Mouse (Mus musculus): ENCODE data around the gene Igfbp6. TPM values are rescaled to one million over a fixed set of nuclear protein-coding genes. Genes with fewer than 3 reads are reported as not detected.
"Not testable (repeated sequence)": the region's sequence is repeated elsewhere in the genome, so short reads cannot be mapped to it uniquely, and the experiment has no call there.

The Igfbp6 gene
- polyA plus RNA-seq, 1 experiment from 2014 or later, result 7.5 TPM

GRCm38 (mm10) chr15:102136129-102136758, 7.9 kb upstream of the Igfbp6 start, which contains the start of gene Spryd3:
Spryd3 (minus strand) TSS chr15:102136234.
- DNase-seq (ENCODE audit: low spot score), result peak; percentile 97

GRCm38 (mm10) chr15:102141120-102141519, 3.0 kb upstream of the Igfbp6 start:
- no peak for DNase-seq (ENCODE audit: low spot score)

- DNase-seq (ENCODE audit: low spot score), result no peak
Measured at GRCm38 (mm10) chr15:102142914-102143912, 949 bp upstream of the Igfbp6 start.

- no peak for DNase-seq (ENCODE audit: low spot score)
Measured at GRCm38 (mm10) chr15:102144726-102145125, 564 bp downstream of the Igfbp6 start.

GRCm38 (mm10) chr15:102145330-102145729, 1.2 kb downstream of the Igfbp6 start:
- DNase-seq (ENCODE audit: low spot score), result no peak

GRCm38 (mm10) chr15:102146089-102146488, 1.9 kb downstream of the Igfbp6 start:
- no peak for DNase-seq (ENCODE audit: low spot score)

- DNase-seq (ENCODE audit: low spot score), result peak; percentile 46
Measured at GRCm38 (mm10) chr15:102146882-102147281, 2.7 kb downstream of the Igfbp6 start.

GRCm38 (mm10) chr15:102147674-102148402, 3.7 kb downstream of the Igfbp6 start:
- DNase-seq (ENCODE audit: low spot score), result no peak

GRCm38 (mm10) chr15:102149561-102149960, 5.4 kb downstream of the Igfbp6 start:
- DNase-seq (ENCODE audit: low spot score), result no peak

- peak; percentile 26 for DNase-seq (ENCODE audit: low spot score)
Measured at GRCm38 (mm10) chr15:102150301-102151135, 6.4 kb downstream of the Igfbp6 start, which contains the start of gene Soat2. Soat2 (plus strand) TSS chr15:102150526.

GRCm38 (mm10) chr15:102152646-102153045, 8.5 kb downstream of the Igfbp6 start:
- no peak for DNase-seq (ENCODE audit: low spot score)

- DNase-seq (ENCODE audit: low spot score), result not testable (repeated sequence)
Measured at GRCm38 (mm10) chr15:102155006-102155405, 10.8 kb downstream of the Igfbp6 start.

GRCm38 (mm10) chr15:102156836-102157235, 12.7 kb downstream of the Igfbp6 start:
- no peak for DNase-seq (ENCODE audit: low spot score)

GRCm38 (mm10) chr15:102160415-102161060, 16.4 kb downstream of the Igfbp6 start:
- DNase-seq (ENCODE audit: low spot score), result no peak

- DNase-seq (ENCODE audit: low spot score), result no peak
Measured at GRCm38 (mm10) chr15:102163900-102164693, 19.9 kb downstream of the Igfbp6 start.

GRCm38 (mm10) chr15:102165468-102166100, 21.4 kb downstream of the Igfbp6 start:
- peak; percentile 68 for DNase-seq (ENCODE audit: low spot score)

- DNase-seq (ENCODE audit: low spot score), result no peak
Measured at GRCm38 (mm10) chr15:102167620-102168021, 23.5 kb downstream of the Igfbp6 start.

- DNase-seq (ENCODE audit: low spot score), result no peak
Measured at GRCm38 (mm10) chr15:102169064-102169463, 24.9 kb downstream of the Igfbp6 start.

- DNase-seq (ENCODE audit: low spot score), result no peak
Measured at GRCm38 (mm10) chr15:102173581-102173980, 29.4 kb downstream of the Igfbp6 start.

All from thymus, postnatal 0 days (tissue).